Mouse (Mus musculus) ES-E14 (cell line): ENCODE measurements around the gene Diras1.

Source experiments
- CHD2 ChIP-seq: IDR thresholded peaks from 2 replicates; pipeline ENCODE4 v1.6.1; 2014; ENCODE audit warnings: mild to moderate bottlenecking, low read depth, low read length, inconsistent platforms
- HCFC1 ChIP-seq: IDR thresholded peaks from 2 replicates; pipeline ENCODE4 v1.6.1; 2012; ENCODE audit warnings: low read length, inconsistent platforms, borderline replicate concordance; ENCODE audit not compliant: insufficient read depth
- MAFK ChIP-seq: IDR thresholded peaks from 2 replicates; pipeline ENCODE4 v1.6.1; 2014; ENCODE audit warnings: mild to moderate bottlenecking, low read depth, low read length, inconsistent platforms; ENCODE audit not compliant: insufficient read depth
- ZC3H11A ChIP-seq: IDR thresholded peaks from 2 replicates; pipeline ENCODE4 v1.6.1; 2012; ENCODE audit warnings: low read depth, mild to moderate bottlenecking, inconsistent platforms, low read length, borderline replicate concordance
- ZNF384 ChIP-seq: IDR thresholded peaks from 2 replicates; pipeline ENCODE4 v1.6.1; 2012; ENCODE audit warnings: low read depth, low read length, inconsistent platforms

GRCm38 (mm10) chr10:81014393-81015384 is 10.8 kb downstream of the Diras1 start, which contains the start of gene Gng7:
- TF ChIP-seq CHD2 (no peak), ZNF384 (no peak), ZC3H11A (no peak), MAFK (no peak), HCFC1 (no peak)
